Mouse (Mus musculus) ES-E14 (cell line): ENCODE data around the gene Pigm.

Experiments
- CHD2 ChIP-seq: IDR thresholded peaks from 2 replicates; pipeline ENCODE4 v1.6.1; 2014; ENCODE audit warnings: mild to moderate bottlenecking, low read depth, low read length, inconsistent platforms
- HCFC1 ChIP-seq: IDR thresholded peaks from 2 replicates; pipeline ENCODE4 v1.6.1; 2012; ENCODE audit warnings: low read length, inconsistent platforms, borderline replicate concordance; ENCODE audit not compliant: insufficient read depth
- MAFK ChIP-seq: IDR thresholded peaks from 2 replicates; pipeline ENCODE4 v1.6.1; 2014; ENCODE audit warnings: mild to moderate bottlenecking, low read depth, low read length, inconsistent platforms; ENCODE audit not compliant: insufficient read depth
- ZC3H11A ChIP-seq: IDR thresholded peaks from 2 replicates; pipeline ENCODE4 v1.6.1; 2012; ENCODE audit warnings: low read depth, mild to moderate bottlenecking, inconsistent platforms, low read length, borderline replicate concordance
- ZNF384 ChIP-seq: IDR thresholded peaks from 2 replicates; pipeline ENCODE4 v1.6.1; 2012; ENCODE audit warnings: low read depth, low read length, inconsistent platforms

DNA sequence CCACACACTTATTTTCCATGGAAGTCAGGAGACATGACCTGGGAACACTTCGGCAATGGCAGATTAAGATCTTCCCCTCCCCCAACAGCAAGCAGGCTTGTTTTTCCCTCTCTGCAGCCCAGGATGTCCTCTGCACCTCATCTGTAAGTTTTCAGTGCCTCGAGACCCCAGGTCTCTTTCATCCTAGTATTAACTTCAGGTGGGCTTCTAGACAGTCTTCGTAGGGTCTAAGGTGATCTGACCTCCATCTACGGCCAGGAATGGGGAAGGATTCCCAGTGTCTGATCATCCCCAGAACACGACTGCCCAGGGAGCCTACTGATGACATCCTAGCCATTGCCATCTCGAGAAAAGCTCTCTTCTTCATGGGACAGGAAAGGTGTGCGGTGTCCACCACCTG lies 47.9 kb upstream of the Pigm start:
- no peak for TF ChIP-seq MAFK
- TF ChIP-seq HCFC1: no peak
- TF ChIP-seq ZNF384: no peak
- TF ChIP-seq CHD2: no peak
- no peak for TF ChIP-seq ZC3H11A
